Mouse (Mus musculus): ENCODE data around the gene Zc3h10. TPM values are rescaled to one million over a fixed set of nuclear protein-coding genes. Genes with fewer than 3 reads are reported as not detected.

Gene Zc3h10
- polyA plus RNA-seq, 1 experiment from 2014 or later, result 5.0 TPM

- peak overlapping the region; percentile 57 for H3K9ac ChIP-seq (replicated peaks)
- H3K27me3 ChIP-seq (ENCODE audit: insufficient read depth, low read length), result no peaks in the 10 kb centered on the region
- peak overlapping the region; percentile 51 for H3K4me3 ChIP-seq (ENCODE audit: low read depth, low read length)
- H3K4me2 ChIP-seq (ENCODE audit: low read depth, low read length), result peak overlapping the region; percentile 80
- peak overlapping the region; percentile 75 for H3K27ac ChIP-seq (ENCODE audit: low read depth)
- peaks cover 36% of the 10 kb centered on the region for H3K4me1 ChIP-seq (ENCODE audit: insufficient read depth)
- under 1% methylated on average over 21 of the region's 21 CpGs for WGBS (ENCODE audit: insufficient replicate concordance)
- peak; percentile 57 for DNase-seq
- no peaks in the 10 kb centered on the region for H3K9me3 ChIP-seq (ENCODE audit: low read length)
- TF ChIP-seq EP300 (IDR thresholded peaks at IDR 0.05; ENCODE audit: low read depth), result no peak; the same call in 1 of the 2 replicates
- no peak for TF ChIP-seq CTCF (IDR thresholded peaks at IDR 0.05; ENCODE audit: low read depth)
- no peaks in the 10 kb centered on the region for H3K36me3 ChIP-seq (replicated peaks; ENCODE audit: insufficient read depth, low read length)
- ATAC-seq, result peak; percentile 30
Observed at GRCm38 (mm10) chr10:128499116-128499671, 48.4 kb downstream of the Zc3h10 start.

DNA sequence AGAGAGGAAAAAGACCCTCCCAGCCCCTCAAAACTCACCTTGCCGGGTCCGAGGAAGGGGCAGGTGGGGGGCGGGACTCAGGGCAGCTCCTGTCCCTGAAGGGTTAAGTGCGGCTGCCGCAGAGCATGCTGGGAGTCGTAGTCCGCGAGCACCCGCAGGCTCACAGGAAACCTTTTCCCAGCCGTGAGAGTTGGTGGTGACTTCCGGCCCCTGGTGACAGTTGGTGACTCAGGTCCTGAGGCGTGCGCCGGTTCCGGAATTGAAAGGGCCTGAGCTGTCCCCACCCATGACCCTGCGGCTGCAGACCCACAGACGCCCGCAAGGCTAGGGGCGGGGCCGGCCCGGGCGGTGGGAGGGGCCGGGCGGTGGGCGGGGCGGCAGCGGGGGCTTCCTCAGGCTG, 49.0 kb downstream of the Zc3h10 start, which contains the start of gene Myl6b:
TSS of gene Myl6b (minus strand) at position 96 of the 400 bp plus-strand sequence.
- DNase-seq (peak; percentile 96), ATAC-seq (peak; percentile 89)
- Histone ChIP-seq H3K4me3 (ENCODE audit: low read depth, low read length) (peak within 1 kb of the TSS; percentile 51), H3K27me3 (ENCODE audit: insufficient read depth, low read length) (no peaks in the 10 kb centered on the region), H3K9me3 (ENCODE audit: low read length) (no peaks in the 10 kb centered on the region), H3K4me1 (ENCODE audit: insufficient read depth) (peaks cover 34% of the 10 kb centered on the region), H3K27ac (ENCODE audit: low read depth) (peak within 1 kb of the TSS; percentile 75), H3K36me3 (replicated peaks; ENCODE audit: insufficient read depth, low read length) (no peaks in the 10 kb centered on the region), H3K9ac (replicated peaks) (peak within 1 kb of the TSS; percentile 57), H3K4me2 (ENCODE audit: low read depth, low read length) (peak within 1 kb of the TSS; percentile 80)
- TF ChIP-seq CTCF (IDR thresholded peaks at IDR 0.05; ENCODE audit: low read depth) (no peak), EP300 (IDR thresholded peaks at IDR 0.05; ENCODE audit: low read depth) (peak; percentile 70; the same call in 1 of the 2 replicates)
- WGBS (ENCODE audit: insufficient replicate concordance), result under 1% methylated on average over 27 of the region's 27 CpGs

DNA sequence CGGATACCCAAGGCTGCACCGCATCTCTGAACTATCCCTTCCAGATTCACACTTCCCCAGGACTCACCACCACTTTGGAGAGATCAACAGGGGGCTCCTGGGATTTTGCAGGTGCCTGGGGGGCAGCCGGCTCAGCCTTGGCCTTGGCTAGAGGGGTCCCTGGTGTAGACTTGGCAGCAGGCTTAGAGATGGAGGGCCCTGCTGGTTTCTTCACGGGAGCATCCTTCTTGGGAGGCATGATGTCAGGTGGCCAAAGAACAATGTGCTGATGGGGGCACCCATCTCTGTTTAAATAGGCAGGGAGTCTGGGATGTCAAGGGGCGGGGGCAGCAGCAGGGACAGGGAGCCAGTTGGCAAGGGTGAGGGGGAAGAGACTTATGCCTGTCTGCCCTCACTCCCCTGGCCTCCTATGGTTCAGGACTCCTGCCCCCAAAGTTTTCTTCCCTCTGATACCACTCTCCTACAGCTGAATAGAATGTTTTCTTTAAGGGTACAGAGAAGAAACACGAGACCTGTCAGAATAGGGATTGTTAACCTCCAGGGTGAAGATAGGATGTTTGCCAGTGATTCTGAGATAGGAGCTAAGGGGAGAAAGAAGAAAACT, 50.3 kb downstream of the Zc3h10 start:
- peaks cover 30% of the 10 kb centered on the region for H3K4me1 ChIP-seq (ENCODE audit: insufficient read depth)
- H3K9me3 ChIP-seq (ENCODE audit: low read length), result no peaks in the 10 kb centered on the region
- WGBS (ENCODE audit: insufficient replicate concordance), result 66% methylated on average over 6 of the region's 6 CpGs
- H3K9ac ChIP-seq (replicated peaks), result no peak overlapping the region
- ATAC-seq (no peak), DNase-seq (no peak)
- no peak overlapping the region for H3K4me2 ChIP-seq (ENCODE audit: low read depth, low read length)
- H3K27me3 ChIP-seq (ENCODE audit: insufficient read depth, low read length), result no peaks in the 10 kb centered on the region
- no peak for TF ChIP-seq EP300 (IDR thresholded peaks at IDR 0.05; ENCODE audit: low read depth)
- TF ChIP-seq CTCF (IDR thresholded peaks at IDR 0.05; ENCODE audit: low read depth), result no peak
- no peak overlapping the region for H3K4me3 ChIP-seq (ENCODE audit: low read depth, low read length)
- no peaks in the 10 kb centered on the region for H3K36me3 ChIP-seq (replicated peaks; ENCODE audit: insufficient read depth, low read length)
- H3K27ac ChIP-seq (ENCODE audit: low read depth), result no peak overlapping the region

DNA sequence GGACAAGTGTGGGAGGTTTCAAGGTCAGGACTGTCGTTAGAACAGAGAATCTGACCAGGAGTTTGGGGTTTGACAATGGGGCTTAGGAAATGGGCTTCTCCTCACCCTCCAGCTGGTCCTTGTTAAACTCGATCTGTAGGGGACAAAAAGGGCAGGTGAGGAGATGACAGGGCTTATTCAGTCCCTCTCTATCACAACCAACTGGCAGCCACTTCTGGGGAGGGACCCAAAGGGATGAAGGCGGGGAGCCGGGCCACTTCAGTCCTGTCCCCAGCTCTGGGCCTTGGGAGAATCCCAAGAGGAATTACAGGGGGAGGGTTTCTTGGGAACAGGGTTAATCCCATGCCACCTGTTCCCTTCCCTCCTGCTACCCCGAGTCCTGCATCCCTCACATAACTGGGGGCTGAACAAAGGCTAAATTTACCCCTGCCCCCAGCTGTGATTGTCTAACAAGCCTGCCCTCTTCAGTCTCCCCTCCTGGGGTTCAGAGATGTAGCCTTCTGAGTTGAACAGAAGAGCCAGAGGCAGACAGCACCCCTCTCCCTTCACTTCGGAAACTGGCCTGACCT, 51.0 kb downstream of the Zc3h10 start:
- Histone ChIP-seq H3K4me1 (ENCODE audit: insufficient read depth) (peaks cover 30% of the 10 kb centered on the region), H3K9me3 (ENCODE audit: low read length) (no peaks in the 10 kb centered on the region), H3K4me2 (ENCODE audit: low read depth, low read length) (no peak overlapping the region), H3K9ac (replicated peaks) (no peak overlapping the region), H3K27me3 (ENCODE audit: insufficient read depth, low read length) (no peaks in the 10 kb centered on the region), H3K4me3 (ENCODE audit: low read depth, low read length) (no peak overlapping the region), H3K27ac (ENCODE audit: low read depth) (no peak overlapping the region), H3K36me3 (replicated peaks; ENCODE audit: insufficient read depth, low read length) (peaks cover 4% of the 10 kb centered on the region)
- DNase-seq (no peak), ATAC-seq (no peak)
- WGBS (ENCODE audit: insufficient replicate concordance), result 64% methylated on average over 6 of the region's 6 CpGs
- TF ChIP-seq EP300 (IDR thresholded peaks at IDR 0.05; ENCODE audit: low read depth) (no peak), CTCF (IDR thresholded peaks at IDR 0.05; ENCODE audit: low read depth) (no peak)

GRCm38 (mm10) chr10:128495903-128496302, 51.7 kb downstream of the Zc3h10 start:
- Histone ChIP-seq H3K4me2 (ENCODE audit: low read depth, low read length) (no peak overlapping the region), H3K9ac (replicated peaks) (no peak overlapping the region), H3K4me1 (ENCODE audit: insufficient read depth) (peaks cover 33% of the 10 kb centered on the region), H3K4me3 (ENCODE audit: low read depth, low read length) (no peak overlapping the region), H3K27me3 (ENCODE audit: insufficient read depth, low read length) (no peaks in the 10 kb centered on the region), H3K27ac (ENCODE audit: low read depth) (peak overlapping the region; percentile 29; the same call in 1 of the 2 replicates), H3K36me3 (replicated peaks; ENCODE audit: insufficient read depth, low read length) (peaks cover 10% of the 10 kb centered on the region), H3K9me3 (ENCODE audit: low read length) (no peaks in the 10 kb centered on the region)
- 56% methylated on average over 4 of the region's 4 CpGs for WGBS (ENCODE audit: insufficient replicate concordance)
- TF ChIP-seq EP300 (IDR thresholded peaks at IDR 0.05; ENCODE audit: low read depth) (no peak), CTCF (IDR thresholded peaks at IDR 0.05; ENCODE audit: low read depth) (no peak)
- DNase-seq (no peak), ATAC-seq (no peak)

DNA sequence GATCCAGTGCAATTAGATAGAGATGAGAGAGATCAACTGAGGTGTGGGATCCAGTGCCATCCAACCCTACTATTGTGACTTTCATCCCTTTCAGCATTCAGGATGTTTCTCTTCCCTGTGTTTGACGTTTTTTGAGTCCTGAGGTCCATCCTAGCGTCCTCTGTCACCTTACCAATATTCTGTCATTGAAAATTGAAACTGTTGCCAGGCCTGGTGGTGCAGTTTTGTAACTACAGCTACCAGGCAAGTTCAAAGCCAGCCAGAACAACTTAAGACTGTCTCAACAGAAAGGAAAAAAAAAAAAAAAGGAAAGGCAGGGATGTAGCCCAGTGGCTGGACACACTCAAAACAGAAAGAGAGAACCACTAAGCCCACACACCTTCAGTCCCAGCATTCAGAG, 52.3 kb downstream of the Zc3h10 start:
- 57% methylated on average over 2 of the region's 2 CpGs for WGBS (ENCODE audit: insufficient replicate concordance)
- ATAC-seq (no peak), DNase-seq (no peak)
- H3K4me1 ChIP-seq (ENCODE audit: insufficient read depth), result peaks cover 33% of the 10 kb centered on the region
- H3K27me3 ChIP-seq (ENCODE audit: insufficient read depth, low read length), result no peaks in the 10 kb centered on the region
- H3K27ac ChIP-seq (ENCODE audit: low read depth), result 0 out of 2 replicates have a peak overlapping the region, but pooled peaks have one; percentile 29
- H3K36me3 ChIP-seq (replicated peaks; ENCODE audit: insufficient read depth, low read length), result peaks cover 17% of the 10 kb centered on the region
- H3K4me3 ChIP-seq (ENCODE audit: low read depth, low read length), result 0 out of 2 replicates have a peak overlapping the region, but pooled peaks have one; percentile 89
- no peak for TF ChIP-seq EP300 (IDR thresholded peaks at IDR 0.05; ENCODE audit: low read depth)
- 0 out of 2 replicates have a peak overlapping the region, but pooled peaks have one; percentile 91 for H3K9ac ChIP-seq (replicated peaks)
- H3K4me2 ChIP-seq (ENCODE audit: low read depth, low read length), result peak overlapping the region; percentile 93
- H3K9me3 ChIP-seq (ENCODE audit: low read length), result no peaks in the 10 kb centered on the region
